Mouse (Mus musculus): ENCODE data around the gene Xylt1.

Gene Xylt1

DNA sequence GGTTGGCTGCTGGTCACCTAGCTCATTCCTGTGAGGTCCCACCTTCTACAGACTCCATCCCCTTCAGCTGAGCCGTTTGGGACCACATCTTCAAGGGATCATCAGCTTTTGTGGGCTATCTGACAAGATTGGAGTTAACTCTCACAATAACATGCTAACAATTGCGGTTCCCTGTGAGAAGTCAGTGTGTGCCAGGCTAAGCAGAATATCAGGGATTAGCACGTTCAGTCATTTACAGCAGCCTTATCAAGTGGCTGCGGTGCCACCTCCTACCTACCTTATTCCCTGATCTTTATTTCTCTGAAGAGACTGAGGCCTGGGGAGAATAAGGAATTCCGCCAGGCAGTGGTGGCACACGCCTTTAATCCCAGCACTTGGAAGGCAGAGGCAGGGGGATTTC lies 13.6 kb downstream of the Xylt1 start:
- no peak for DNase-seq (ENCODE audit: low read depth, low spot score)

DNA sequence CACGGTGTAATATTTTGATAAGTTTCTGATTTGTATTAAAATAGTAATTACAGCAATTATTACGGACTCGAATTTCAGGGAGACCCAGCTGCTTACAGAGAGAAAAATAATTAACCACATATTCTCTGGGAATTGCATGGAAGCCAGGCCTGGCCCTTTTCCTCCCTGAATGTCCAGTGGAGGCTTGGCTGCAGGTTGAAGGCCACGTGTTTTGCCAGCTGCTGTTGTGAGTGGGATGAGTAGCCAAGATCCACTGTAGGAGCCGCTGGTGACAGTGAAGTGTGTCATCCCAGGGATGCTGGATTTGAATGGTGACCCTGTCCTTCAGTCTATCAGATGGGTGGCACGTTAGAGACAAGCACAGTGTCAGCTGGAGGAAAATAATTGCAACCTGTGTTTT lies 14.7 kb downstream of the Xylt1 start:
- DNase-seq (ENCODE audit: low read depth, low spot score) = no peak

DNA sequence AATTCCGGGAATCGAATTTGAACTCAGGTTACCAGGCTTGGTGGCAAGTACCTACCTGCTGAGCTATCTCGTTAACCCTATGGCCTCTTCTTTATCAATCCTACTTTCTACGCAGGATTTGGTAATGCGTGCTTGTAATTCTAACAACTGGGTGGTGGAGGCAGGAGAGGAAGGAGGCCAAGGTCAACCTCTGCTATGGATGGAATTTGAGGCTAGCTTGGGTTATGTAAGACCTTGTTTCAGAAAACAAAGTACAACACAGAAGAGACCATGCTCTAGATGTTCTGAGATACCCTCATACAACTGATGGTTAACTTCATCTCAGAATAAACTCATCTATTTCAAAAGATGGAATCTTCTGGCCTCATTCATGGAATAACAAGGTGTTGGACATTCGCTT lies 17.1 kb downstream of the Xylt1 start:
- no peak for DNase-seq (ENCODE audit: low read depth, low spot score)

DNA sequence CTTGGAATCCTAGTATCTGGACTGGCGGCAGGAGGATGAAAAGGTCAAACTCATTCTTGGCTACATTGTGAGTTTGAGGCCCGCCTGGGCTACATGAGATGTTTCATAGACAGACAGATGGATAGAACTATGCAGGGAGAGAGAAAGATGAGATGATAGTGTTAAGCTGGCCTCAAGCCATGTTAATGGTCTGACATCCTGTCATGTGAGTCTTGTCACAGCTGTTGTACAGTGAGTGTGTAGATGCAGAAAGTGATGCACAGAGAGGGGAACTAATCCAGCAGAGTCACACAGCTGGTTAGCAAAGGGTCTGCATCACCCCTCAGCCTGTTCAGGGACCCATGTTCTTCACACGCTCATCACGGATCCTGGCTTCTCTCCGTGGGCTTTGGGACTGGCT lies 19.2 kb downstream of the Xylt1 start:
- DNase-seq (ENCODE audit: low read depth, low spot score) = no peak

DNA sequence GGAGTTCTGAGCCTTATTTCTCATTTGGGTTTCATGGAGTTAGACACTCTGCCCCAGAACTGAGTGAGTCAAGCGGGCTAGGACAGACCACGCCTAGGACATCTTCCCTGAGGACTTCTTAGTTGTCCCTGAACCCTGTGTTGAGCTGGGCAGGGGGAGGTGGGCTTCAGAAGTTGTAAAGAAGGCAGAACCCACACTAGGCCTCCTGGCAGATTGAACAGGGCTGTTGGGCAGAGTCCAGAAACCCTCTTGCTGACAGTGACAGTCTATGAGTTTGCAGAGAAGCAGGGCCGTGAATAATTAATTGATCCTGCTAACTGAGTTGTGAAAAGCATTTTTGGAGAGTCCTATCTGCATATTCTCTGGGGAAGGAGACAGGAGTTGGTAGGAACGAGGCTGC lies 20.8 kb downstream of the Xylt1 start:
- DNase-seq (ENCODE audit: low read depth, low spot score) = no peak

DNA sequence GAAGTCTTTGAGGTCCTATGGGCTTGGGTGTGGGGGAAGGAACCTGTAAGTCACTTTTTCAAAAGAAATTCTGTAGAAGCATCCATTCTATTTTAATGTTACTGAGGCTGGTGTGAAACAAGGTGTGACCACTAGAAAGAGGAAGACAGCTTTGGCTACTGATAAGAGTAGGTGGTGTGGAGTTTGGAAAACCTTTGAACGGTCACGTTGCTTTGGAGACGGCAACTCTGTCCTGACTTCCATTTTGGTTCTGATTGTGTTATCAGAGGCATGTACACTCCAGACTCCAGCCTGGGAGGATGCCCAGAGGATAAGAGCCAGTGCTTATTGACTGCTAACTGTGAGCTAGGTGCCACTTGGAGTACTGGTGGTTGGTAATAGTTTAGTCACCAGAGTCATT lies 25.6 kb downstream of the Xylt1 start:
- no peak for DNase-seq (ENCODE audit: low read depth, low spot score)

DNA sequence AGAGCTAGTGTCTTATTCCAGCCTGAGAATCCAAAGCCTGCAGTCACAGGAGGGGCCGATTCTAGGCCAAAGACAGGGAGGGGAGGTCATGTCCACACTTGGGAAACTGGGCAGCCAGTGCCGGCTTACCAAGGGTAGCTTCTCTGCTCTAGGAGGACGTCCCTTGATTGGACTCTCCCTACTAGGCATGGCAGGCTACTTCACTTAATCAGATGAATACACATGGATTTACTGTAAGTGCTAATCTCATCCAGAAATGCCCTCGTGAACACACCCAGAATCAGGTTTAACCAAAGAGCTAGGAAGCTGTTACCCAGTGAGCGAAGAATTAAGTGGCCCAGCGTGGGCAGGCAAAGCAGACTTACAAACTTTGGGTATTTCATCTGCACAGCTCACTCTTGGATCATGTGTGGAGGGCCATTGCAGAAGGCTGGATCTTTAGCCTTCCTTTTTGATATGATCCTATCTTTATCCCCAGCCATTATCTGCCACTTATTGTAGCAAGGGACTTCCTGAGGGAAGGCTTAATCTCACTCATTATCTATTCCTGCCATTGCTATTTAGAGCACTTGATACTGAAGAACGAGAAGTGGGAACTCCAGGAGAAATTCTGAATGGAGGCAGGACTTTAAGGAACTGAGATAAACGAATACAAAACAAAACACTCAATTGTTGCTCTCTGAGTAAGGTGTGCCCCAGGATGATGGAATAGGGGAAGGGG lies 28.6 kb downstream of the Xylt1 start:
- no peak for DNase-seq (ENCODE audit: low read depth, low spot score)

DNA sequence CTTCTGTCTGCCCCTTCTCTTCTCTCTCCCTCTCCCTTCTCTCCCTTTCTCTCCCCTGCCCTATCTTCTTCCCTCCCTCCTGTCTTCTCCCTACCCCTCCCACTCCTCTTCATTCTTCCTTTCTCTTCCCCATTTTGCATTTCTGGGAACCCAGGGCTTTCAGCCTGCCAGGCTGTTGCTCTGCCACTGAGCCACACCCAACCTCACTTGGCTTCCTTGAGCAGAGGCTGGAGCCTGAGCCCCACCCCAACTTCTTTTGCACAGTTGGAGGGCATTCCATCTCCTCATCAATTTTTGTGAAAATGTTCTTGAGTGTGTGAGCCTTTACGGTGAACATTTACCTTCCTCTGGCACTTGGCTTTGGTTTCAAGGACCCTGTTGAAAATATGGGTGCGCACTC lies 31.1 kb downstream of the Xylt1 start:
- peak; percentile 62 for DNase-seq (ENCODE audit: low read depth, low spot score)

DNA sequence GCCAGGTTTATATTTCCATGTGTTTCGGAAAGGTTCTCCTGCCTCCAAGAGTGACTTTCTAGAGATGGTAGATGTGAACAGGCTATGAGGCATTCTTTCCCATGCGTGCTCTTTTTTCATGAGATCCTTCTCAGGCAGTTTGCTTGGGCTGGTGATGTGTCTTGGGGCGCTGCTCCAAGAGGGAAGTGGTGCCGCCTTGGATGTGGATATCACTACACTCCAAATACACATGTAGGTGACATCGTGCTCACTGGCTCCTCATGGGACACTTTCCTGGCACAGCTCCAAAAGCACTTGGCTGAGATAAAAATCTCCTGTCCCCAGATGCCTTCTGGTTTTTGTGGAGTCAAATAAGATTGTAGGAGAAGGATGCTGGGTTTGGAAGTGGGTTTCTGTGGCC lies 31.6 kb downstream of the Xylt1 start:
- DNase-seq (ENCODE audit: low read depth, low spot score) = no peak

DNA sequence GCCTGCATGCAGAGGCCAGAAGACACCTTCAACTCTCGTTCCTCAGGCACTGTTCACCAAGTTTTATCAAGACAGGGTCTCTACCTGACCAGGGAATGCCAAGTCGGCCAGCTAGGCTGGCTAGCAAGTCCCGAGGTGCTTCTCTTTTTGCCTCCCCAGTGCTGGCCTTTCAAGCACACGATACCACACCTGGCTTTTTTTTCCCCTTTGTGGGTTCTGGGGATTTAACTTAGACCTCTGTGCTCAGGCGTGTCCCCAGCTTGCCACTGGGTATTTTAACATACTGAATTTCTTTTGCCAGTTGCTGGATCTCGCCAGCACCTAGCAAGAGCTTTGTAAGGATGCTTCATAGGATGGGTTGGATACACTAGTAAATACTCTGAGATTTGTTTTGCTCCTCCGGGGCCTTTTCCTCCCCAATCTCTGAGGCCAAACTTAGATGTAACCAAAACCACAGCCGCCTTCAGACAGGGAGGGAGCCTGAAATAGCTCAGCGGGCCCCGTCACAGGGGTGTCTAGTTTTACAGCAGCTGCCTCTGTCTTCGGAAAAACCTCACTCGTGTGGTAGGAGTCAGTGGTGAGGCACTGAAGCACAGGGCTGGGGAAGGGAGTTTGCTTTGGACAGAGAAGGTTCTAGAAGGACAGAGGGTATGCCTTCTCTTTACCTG lies 33.7 kb downstream of the Xylt1 start:
- DNase-seq (ENCODE audit: low read depth, low spot score) = no peak

DNA sequence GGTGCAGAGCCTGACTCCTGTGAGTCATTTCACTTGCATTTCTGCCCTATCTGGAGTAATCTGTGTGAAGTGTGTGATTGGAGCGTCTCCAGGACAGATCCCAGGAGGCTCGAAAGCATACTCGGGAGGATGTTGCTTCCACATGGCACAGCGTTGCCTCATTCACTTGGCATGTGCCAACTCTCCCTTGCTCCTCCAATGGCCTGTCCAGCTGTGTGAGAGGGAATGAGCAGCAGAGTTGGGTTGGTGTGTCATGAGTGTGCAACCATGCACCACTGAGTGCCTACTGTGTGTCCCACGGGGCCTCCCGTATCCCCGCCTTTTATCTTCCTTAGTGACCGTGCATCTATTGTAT lies 34.2 kb downstream of the Xylt1 start:
- DNase-seq (ENCODE audit: low read depth, low spot score) = no peak

DNA sequence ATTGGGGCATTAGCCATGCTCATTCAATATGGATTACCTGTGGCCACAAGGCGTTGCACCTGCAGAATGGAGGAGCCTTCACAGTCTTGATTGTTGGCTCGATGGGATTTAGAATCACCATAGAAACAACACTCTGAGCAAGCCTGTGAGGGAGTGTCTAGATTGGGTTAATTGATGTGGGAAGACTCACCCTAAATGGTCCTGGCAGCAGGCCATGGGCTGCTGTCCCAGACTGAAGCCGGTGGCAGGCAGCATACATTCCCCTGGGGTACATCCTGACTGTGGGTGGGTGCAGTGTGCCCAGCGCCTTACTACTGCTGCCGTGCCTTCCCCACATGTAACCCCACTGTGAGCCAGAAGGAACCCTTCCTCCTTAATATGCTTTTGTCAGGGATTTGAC lies 38.3 kb downstream of the Xylt1 start:
- DNase-seq (ENCODE audit: low read depth, low spot score) = no peak

DNA sequence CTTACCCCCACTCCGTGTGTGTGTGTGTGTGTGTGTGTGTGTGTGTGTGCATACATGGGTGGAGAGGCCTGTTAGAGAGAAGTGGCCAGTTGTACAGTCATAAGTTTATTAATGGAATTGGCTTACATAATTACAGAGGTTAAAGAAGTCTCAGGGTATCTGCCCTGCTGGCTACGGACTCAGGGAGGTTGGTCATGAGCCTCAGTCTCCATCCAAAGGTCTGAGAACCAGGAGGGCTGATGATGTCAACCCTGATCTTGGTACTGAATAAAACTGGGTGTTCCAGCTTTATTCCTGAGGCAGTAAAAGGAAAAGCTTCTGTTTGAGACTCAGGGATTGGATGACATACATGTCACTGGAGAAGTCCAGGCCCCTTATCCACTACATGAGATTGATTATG lies 39.1 kb downstream of the Xylt1 start:
- DNase-seq (ENCODE audit: low read depth, low spot score) = no peak

DNA sequence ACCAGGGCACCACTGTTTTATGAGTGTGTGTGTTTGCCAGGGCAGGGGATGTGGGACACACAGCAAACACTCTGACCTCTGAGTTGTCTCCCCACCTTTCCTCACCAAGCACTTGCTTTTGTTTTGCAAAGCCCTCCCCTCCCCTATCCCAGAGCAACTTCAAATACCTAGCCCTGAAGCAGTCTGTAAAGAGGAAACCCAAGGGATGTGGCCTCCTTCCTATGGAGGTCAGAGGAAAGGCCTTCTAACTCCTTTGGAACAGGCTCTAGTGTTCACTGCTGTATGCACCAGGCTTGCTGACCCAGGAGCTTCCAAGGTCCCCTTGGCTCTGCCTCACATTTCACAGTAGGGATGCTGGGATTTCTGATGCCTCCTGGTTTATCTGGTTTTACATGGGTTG lies 39.5 kb downstream of the Xylt1 start:
- DNase-seq (ENCODE audit: low read depth, low spot score) = peak; percentile 42

DNA sequence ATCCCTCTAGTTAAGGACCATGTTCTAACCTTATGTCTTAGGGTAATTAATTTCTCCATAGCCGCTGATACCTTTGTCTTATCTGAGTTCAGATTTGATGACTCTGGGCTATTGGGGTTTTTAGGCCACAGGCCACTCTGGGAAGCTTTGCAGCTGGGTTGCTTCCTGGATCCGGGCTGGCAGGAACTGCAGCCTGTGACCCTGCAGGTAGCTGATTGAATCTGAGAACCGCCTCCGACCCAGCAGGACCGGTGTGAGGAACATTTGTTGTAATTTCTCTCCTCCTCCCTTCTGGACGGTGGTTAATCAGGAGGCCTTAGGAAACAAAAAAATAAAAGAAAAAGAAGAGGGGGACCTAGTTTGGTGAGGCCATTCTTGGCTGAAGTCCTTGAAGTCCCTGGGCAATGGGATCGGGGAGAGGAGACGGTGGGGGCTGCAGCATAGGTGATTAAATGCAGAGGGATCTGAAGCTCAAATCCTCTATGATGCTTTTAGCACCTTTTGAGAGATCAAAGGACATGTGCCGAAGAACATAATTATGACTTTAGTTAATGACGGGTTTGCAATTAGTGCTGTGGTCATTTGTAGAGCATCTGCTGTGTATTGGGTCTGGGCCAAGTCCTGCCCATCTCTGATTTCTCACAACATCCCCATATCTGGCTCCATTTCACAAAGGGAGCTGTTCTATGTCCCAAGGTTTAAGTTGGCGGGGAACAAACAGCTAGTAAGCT lies 40.2 kb downstream of the Xylt1 start:
- no peak for DNase-seq (ENCODE audit: low read depth, low spot score)

DNA sequence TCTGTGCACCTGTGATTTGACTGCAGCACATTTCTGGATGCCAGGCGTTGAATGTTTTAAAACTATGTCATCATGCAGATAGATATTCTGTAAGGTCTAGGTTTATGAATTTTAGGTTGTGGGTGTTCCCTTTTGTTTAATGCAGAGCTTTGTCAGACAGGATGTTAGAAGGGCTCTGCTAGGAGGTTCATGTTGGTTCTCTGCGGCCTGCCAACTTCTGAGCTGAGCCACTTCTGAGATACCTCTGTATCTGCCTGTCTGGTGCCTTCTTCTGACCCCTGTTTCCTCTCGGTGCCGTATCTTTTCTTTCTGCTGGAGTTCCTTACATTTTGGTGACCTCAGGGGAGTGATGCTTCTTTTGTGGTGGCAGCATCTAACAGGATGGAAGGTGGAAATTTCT lies 44.1 kb downstream of the Xylt1 start:
- no peak for DNase-seq (ENCODE audit: low read depth, low spot score)

DNA sequence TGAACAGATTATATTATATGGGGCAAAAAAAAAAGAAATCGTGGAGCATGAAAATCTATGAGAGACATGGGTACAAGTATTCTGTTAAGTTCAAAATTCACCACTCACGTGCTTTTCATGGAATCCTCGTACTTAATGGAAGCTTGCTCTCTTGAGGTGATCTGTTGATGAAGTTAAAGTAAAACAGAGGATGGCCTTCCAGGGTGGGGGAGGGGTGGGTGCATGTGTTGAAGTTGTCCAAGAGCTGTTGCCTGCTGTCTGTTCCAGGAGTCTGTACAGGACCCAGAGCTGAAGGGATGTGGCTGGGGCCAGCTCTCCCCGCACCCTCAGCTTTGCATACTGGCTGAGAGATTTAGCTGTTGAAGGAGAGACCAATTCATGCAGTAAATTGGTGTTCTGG lies 45.6 kb downstream of the Xylt1 start:
- no peak for DNase-seq (ENCODE audit: low read depth, low spot score)

DNA sequence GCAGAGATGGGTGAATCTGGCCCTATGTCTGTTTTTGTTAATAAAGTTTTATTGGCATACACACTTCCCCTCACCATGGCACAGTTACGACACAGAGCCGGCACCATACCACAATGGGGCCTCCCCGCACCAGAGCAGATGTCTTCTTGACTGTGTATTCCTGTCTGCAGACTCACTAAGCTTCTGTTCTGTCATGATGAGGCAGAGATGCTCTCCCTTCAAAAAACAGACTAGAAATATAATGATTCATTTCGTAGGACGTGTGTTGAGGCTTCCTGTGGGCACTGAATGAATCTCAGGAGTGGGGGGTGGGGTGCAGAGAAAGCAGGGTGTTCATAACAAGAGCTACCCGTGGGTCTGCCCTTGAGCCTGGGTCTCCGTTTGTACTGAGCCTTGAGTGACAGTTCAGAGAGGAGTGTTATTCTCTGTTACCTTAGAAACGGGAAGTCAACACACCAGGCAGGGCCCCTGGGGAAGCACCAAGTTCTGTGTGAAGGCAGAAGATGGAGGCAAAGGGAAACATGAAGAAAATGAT lies 48.0 kb downstream of the Xylt1 start:
- DNase-seq (ENCODE audit: low read depth, low spot score) = no peak

DNA sequence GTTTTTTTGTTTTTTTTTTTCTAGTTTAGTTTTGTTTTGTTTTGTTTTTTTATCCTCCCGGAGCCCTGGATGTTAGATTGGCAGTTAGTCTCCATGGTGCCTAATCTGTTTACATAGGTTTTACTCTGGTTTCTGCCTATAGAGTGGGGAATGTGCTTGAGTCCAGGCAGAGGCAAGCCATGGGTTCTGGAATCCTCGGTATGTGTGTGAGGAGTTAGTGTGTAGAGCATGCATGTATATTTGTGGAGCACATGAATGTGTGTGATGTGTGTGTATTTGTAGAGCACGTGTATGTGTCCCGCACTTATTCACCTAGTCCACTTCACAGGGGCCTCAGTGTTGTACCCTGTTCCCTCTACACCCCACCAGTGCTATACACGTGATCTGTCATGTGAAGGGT lies 48.7 kb downstream of the Xylt1 start:
- DNase-seq (ENCODE audit: low read depth, low spot score) = no peak

DNA sequence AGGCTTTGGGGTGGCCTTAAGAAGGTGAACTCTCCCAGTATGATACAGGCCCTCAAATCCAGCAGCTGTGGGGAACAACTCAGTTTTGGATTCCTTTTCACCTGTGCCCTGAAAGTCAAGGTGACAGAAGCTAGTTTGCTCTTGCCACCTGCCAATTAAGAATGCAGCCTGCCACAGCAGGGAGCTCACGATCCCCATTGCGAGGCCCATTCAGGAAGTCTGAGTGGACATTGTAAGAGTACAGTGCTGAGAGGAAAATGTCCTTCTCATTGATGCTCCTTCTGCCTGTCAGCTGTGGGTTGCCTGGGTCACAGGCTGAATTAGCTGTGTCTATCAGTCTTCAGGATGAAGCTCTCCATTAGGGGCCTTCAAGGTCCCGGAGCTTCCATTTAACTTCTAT lies 49.1 kb downstream of the Xylt1 start:
- DNase-seq (ENCODE audit: low read depth, low spot score) = peak; percentile 31

DNA sequence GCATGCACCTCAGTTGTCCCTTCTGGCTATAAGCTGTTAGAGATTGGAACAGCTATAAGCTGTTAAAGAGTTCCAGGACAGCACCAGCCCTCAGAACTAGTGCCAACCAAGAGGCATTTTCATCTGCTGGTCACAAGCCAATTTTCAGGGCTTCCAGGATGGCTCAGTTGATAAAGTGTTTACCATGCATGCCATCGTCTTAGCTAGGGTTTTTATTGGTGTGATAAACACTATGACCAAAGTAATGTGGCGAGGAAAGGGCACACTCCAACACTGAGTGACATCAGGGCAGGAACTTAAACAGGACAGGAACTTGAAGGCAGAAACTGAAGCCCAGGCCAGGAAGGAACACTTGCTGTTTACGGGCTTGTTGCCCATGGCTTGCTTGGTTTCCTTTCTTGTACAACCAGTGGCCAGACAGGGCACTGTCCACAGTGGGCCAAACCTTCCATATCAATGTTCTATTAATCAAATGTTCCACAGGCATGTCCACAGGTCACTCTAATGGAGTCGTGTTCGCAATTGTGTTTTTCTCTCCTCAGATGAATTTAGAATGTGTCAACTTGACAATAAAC lies 49.7 kb downstream of the Xylt1 start:
- DNase-seq (ENCODE audit: low read depth, low spot score) = no peak

DNA sequence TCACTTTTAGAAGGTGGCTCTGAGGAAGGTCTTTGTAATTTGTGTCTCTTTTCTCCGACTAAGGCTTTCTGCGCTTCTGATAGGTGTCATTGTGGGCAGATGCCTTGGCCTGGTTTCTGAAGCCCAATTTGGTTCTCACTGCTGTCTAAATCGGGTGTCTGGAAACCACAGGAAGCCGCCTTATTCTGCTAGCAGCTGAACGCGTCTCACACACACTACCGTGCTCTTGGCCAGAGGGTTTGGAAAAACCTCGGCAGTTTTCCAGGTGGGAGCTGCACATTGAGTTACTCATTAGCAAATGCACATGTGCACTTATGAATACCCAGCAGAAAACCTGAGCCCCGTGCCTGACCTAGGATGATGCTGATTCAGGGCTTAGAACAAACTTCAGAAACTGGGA lies 52.9 kb downstream of the Xylt1 start:
- no peak for DNase-seq (ENCODE audit: low read depth, low spot score)

DNA sequence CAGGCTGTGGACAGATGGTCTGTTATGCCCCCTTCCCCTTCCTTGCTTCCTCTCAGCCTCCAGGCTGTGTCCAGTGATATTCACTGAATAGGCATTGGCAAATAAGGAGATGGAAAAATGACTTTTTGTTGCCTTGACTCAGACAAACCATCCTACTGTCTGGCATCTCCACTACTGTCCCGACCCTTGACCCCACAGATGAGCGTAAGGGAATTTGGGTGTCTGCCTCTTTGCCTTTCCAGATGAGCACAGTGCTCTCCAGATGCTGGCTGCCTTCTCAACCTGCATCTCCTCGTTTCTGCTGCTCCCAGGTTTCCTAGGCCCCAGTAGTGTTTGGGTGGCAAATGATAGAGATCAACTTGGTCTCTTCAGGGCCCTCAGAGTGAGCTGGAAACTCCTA lies 54.3 kb downstream of the Xylt1 start:
- no peak for DNase-seq (ENCODE audit: low read depth, low spot score)
